Mouse (Mus musculus): ENCODE measurements around the gene Hoxd12. TPM values are rescaled to one million over a fixed set of nuclear protein-coding genes. Genes with fewer than 3 reads are reported as not detected.

The Hoxd12 gene
- polyA plus RNA-seq, 1 experiment: 3.7 TPM

- Histone ChIP-seq H3K4me3 (ENCODE audit: insufficient read depth, low read length) (peak overlapping the region; percentile 18; the same call in 1 of the 2 replicates), H3K27ac (ENCODE audit: insufficient read depth, low read length) (0 out of 2 replicates have a peak overlapping the region, but pooled peaks have one; percentile 4), H3K4me1 (ENCODE audit: control insufficient read depth, insufficient read depth, low read length) (no peaks in the 10 kb centered on the region)
- peak; percentile 91 for TF ChIP-seq CTCF (IDR thresholded peaks at IDR 0.05; ENCODE audit: borderline replicate concordance, insufficient read depth, low read length)
- TF ChIP-seq POLR2A (IDR thresholded peaks at IDR 0.05; ENCODE audit: low read depth, low read length): no peak
Measured at GRCm38 (mm10) chr2:74672481-74673362, 2.1 kb upstream of the Hoxd12 start.

GRCm38 (mm10) chr2:74673835-74674425 is 883 bp upstream of the Hoxd12 start:
- Histone ChIP-seq H3K4me1 (ENCODE audit: control insufficient read depth, insufficient read depth, low read length) (no peaks in the 10 kb centered on the region), H3K4me3 (ENCODE audit: insufficient read depth, low read length) (no peak overlapping the region), H3K27ac (ENCODE audit: insufficient read depth, low read length) (no peak overlapping the region)
- TF ChIP-seq CTCF (IDR thresholded peaks at IDR 0.05; ENCODE audit: borderline replicate concordance, insufficient read depth, low read length) (no peak), POLR2A (IDR thresholded peaks at IDR 0.05; ENCODE audit: low read depth, low read length) (no peak)

GRCm38 (mm10) chr2:74675666-74676282 is 961 bp downstream of the Hoxd12 start:
- no peak overlapping the region for H3K4me3 ChIP-seq (ENCODE audit: insufficient read depth, low read length)

GRCm38 (mm10) chr2:74676376-74677052 is 1.7 kb downstream of the Hoxd12 start:
- Histone ChIP-seq H3K4me1 (ENCODE audit: control insufficient read depth, insufficient read depth, low read length) (no peaks in the 10 kb centered on the region), H3K4me3 (ENCODE audit: insufficient read depth, low read length) (no peak overlapping the region), H3K27ac (ENCODE audit: insufficient read depth, low read length) (no peak overlapping the region)
- no peak for TF ChIP-seq CTCF (IDR thresholded peaks at IDR 0.05; ENCODE audit: borderline replicate concordance, insufficient read depth, low read length)
- TF ChIP-seq POLR2A (IDR thresholded peaks at IDR 0.05; ENCODE audit: low read depth, low read length): no peak

More at GRCm38 (mm10) chr2:74675666-74676282, 961 bp downstream of the Hoxd12 start:
- TF ChIP-seq POLR2A (IDR thresholded peaks at IDR 0.05; ENCODE audit: low read depth, low read length): no peak
- no peak for TF ChIP-seq CTCF (IDR thresholded peaks at IDR 0.05; ENCODE audit: borderline replicate concordance, insufficient read depth, low read length)
- H3K27ac ChIP-seq (ENCODE audit: insufficient read depth, low read length): no peak overlapping the region
- no peaks in the 10 kb centered on the region for H3K4me1 ChIP-seq (ENCODE audit: control insufficient read depth, insufficient read depth, low read length)

GRCm38 (mm10) chr2:74677106-74677505 is 2.3 kb downstream of the Hoxd12 start:
- Histone ChIP-seq H3K4me1 (ENCODE audit: control insufficient read depth, insufficient read depth, low read length) (no peaks in the 10 kb centered on the region), H3K27ac (ENCODE audit: insufficient read depth, low read length) (no peak overlapping the region), H3K4me3 (ENCODE audit: insufficient read depth, low read length) (no peak overlapping the region)
- TF ChIP-seq POLR2A (IDR thresholded peaks at IDR 0.05; ENCODE audit: low read depth, low read length) (no peak), CTCF (IDR thresholded peaks at IDR 0.05; ENCODE audit: borderline replicate concordance, insufficient read depth, low read length) (no peak)

- TF ChIP-seq POLR2A (IDR thresholded peaks at IDR 0.05; ENCODE audit: low read depth, low read length) (no peak), CTCF (IDR thresholded peaks at IDR 0.05; ENCODE audit: borderline replicate concordance, insufficient read depth, low read length) (no peak)
- peak within 1 kb of the TSS; percentile 4; the same call in 1 of the 2 replicates for H3K27ac ChIP-seq (ENCODE audit: insufficient read depth, low read length)
- H3K4me1 ChIP-seq (ENCODE audit: control insufficient read depth, insufficient read depth, low read length): no peaks in the 10 kb centered on the region
- peak within 1 kb of the TSS; percentile 24 for H3K4me3 ChIP-seq (ENCODE audit: insufficient read depth, low read length)
Measured at GRCm38 (mm10) chr2:74678891-74679595, 4.2 kb downstream of the Hoxd12 start, which contains the start of gene Hoxd11. Hoxd11 (plus strand) TSS chr2:74679557.

- Histone ChIP-seq H3K4me3 (ENCODE audit: insufficient read depth, low read length) (peak overlapping the region; percentile 24; the same call in 1 of the 2 replicates), H3K27ac (ENCODE audit: insufficient read depth, low read length) (peak overlapping the region; percentile 4; the same call in 1 of the 2 replicates), H3K4me1 (ENCODE audit: control insufficient read depth, insufficient read depth, low read length) (no peaks in the 10 kb centered on the region)
- TF ChIP-seq POLR2A (IDR thresholded peaks at IDR 0.05; ENCODE audit: low read depth, low read length): no peak
- TF ChIP-seq CTCF (IDR thresholded peaks at IDR 0.05; ENCODE audit: borderline replicate concordance, insufficient read depth, low read length): no peak
Measured at GRCm38 (mm10) chr2:74679596-74679971, 4.8 kb downstream of the Hoxd12 start.

- TF ChIP-seq CTCF (IDR thresholded peaks at IDR 0.05; ENCODE audit: borderline replicate concordance, insufficient read depth, low read length): no peak
- peak overlapping the region; percentile 4; the same call in 1 of the 2 replicates for H3K27ac ChIP-seq (ENCODE audit: insufficient read depth, low read length)
- H3K4me1 ChIP-seq (ENCODE audit: control insufficient read depth, insufficient read depth, low read length): no peaks in the 10 kb centered on the region
- H3K4me3 ChIP-seq (ENCODE audit: insufficient read depth, low read length): peak overlapping the region; percentile 24
Measured at GRCm38 (mm10) chr2:74679980-74680379, 5.2 kb downstream of the Hoxd12 start.
